Comparison of ENCODE assay signal across 1 mouse cellular context in genomic region chr16:43410613-43410974, GRCm38 (mm10).
TF ChIP-seq lines count a peak whose summit lies in the region.

No protein-coding gene starts in this region.

TF ChIP-seq in CH12.LX, 34 proteins besides CTCF, POLR2A, EP300 and RAD21 (continued from another document):
- peak; percentile 45; the same call in 1 of the 2 replicates for TF ChIP-seq TCF12 (IDR thresholded peaks at IDR 0.05; ENCODE audit: low read depth, low read length)
- no peak; the same call in 1 of the 2 replicates for TF ChIP-seq POLR2AphosphoS2 (IDR thresholded peaks at IDR 0.05; ENCODE audit: low read depth, low read length)
